Mouse (Mus musculus): Measurements from ENCODE around the gene Hamp2.

DNA sequence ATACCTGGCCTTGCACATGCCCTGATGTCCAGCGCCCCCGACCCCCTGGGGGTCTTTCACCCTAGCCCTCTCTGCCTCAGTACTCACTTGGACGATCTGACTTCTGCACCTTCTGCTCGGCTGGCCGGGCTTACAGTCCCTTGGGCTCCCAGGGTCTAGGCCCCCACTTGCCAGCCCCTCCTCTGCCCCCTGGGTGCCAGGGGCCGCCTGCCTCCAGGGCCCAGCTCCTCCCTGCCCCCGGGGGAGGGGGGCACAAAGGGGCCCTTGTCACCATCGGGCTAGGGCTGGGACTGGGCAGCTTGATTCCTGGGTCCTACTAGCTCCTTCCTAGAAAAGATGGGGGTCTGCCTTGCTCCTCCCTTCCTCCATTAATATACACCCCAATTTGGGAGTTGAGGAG is 9.7 kb downstream of the Hamp2 start, which contains the start of gene Mag:
- TF ChIP-seq CTCF (IDR thresholded peaks at IDR 0.05; ENCODE audit: low read depth, low read length) (no peak), EP300 (IDR thresholded peaks at IDR 0.05; ENCODE audit: insufficient read depth, low read depth, low read length) (no peak), POLR2A (IDR thresholded peaks at IDR 0.05; ENCODE audit: insufficient read depth, low read length) (no peak)

Data from ES-Bruce4 (cell line).